Mouse (Mus musculus) C2C12 (cell line): ENCODE data around the gene Olfr1247.

Experiments used
- CTCF ChIP-seq: IDR thresholded peaks from one replicate; pipeline ENCODE4 v1.5.1; 2011; ENCODE audit not compliant: control insufficient read depth, insufficient read depth, insufficient read length
- MAX ChIP-seq: IDR thresholded peaks from one replicate; pipeline ENCODE4 v1.6.1; 2011; ENCODE audit warnings: mild to moderate bottlenecking, control low read depth

DNA sequence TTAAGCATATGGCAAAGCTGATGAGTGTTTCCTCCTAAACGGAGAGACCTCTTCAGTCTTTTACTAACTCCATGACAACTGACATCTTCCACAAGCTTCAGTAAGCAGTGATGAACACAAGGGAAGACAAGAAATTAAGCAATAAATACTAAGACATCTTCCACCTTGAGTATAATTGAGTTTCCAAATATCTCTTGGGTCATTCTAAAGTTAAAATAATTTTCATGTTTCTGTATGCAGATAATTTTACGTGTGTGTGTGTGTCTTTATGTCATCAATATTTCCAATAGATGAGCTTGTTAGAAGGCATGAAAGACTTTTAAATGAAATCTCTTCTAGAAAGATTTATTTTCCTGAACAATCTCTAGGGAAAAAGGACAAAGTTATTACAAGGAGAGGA is 20.9 kb downstream of the Olfr1247 start, which contains the start of gene Olfr1246:
- TF ChIP-seq CTCF: no peak
- TF ChIP-seq MAX: no peak
